ENCODE assay signal across 15 mouse cellular contexts in the genomic region with DNA sequence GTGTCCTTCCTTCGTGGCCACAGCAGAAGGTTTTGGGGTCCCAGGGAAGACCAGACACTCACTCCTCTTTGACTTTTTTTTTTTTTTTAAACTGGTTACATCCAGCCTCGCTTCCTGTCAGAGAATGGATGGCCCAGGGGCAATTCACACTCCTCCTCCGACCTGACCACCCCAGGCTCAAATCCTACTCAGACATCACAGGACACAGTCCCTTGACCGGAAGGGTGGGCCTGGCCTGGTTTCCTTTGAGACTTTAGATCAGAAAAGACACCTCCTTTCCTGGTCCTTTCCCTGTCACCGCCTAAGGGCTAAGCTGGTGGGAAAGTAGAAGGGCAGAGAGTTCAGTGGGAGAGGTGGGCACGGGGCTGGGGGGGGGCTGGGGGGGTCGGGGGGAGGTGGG. TPM values are rescaled to one million over a fixed set of nuclear protein-coding genes. Genes with fewer than 3 reads are reported as not detected.
DNase-seq lines count a peak whose midpoint lies in the region; ATAC-seq and TF ChIP-seq lines count a peak whose summit lies in the region.
"Had no signal": no experiment of that assay in that cellular context is flagged by ENCODE, and none has a peak within 500 bp of the region (broad histone marks: within the 10 kb centered on the region; RNA-seq: fewer than 3 reads in every experiment).

No protein-coding gene starts in this region.

- no peak overlapping the region for H3K4me3 ChIP-seq in forebrain, embryonic 13.5 days
- H3K4me3 ChIP-seq in forebrain, postnatal 0 days (ENCODE audit: low read depth, low read length) = no peak overlapping the region
- H3K4me3 ChIP-seq in ES-E14 (ENCODE audit: insufficient read depth in 1 of 2, low read depth in 1 of 2, low read length in 2 of 2, poor library complexity in 1 of 2, severe bottlenecking in 1 of 2) = no peak overlapping the region
- H3K4me3 ChIP-seq in heart, embryonic 14.5 days (ENCODE audit: control insufficient read depth in 1 of 2, insufficient read depth in 1 of 2, low read depth in 1 of 2, low read length in 2 of 2) = no peak overlapping the region
- H3K4me3 ChIP-seq in limb, embryonic 10.5 days = no peak overlapping the region
- H3K4me3 ChIP-seq: forebrain, embryonic 15.5 days; liver, embryonic 12.5 days; neural tube, embryonic 15.5 days had no signal

- in situ Hi-C loops in ES-E14 (cut with MboI; ENCODE audit: low sequenced_read_pairs in 2 of 2, unreplicated experiment in 2 of 2) = no loop called here

- ATAC-seq in forebrain, embryonic 13.5 days = no peak
- no peak for ATAC-seq in forebrain, postnatal 0 days
- ATAC-seq in heart, embryonic 14.5 days (ENCODE audit: insufficient number of reproducible peaks, insufficient read depth, low FRiP score, low read depth) = no peak
- ATAC-seq: liver, embryonic 12.5 days; Patski had no signal

- DNase-seq in forebrain, postnatal 0 days = no peak
- no peak for DNase-seq in ES-E14 (ENCODE audit: low read depth, low spot score)
- no peak for DNase-seq in limb, embryonic 10.5 days (ENCODE audit: low spot score)
- no peak for DNase-seq in left cerebral cortex, adult 18-20 months (ENCODE audit: low spot score in 2 of 2)
- no peak for DNase-seq in left cerebral cortex, postnatal 25 days (ENCODE audit: low spot score in 2 of 2)
- no peak for DNase-seq in left cerebral cortex, postnatal 14 days (ENCODE audit: low spot score in 2 of 2)
- DNase-seq: adrenal gland, postnatal 36 days; cerebellum, adult 8-10 months had no signal

- 0 out of 2 replicates have a peak overlapping the region, but pooled peaks have one; percentile 8 for H3K9ac ChIP-seq in forebrain, embryonic 13.5 days
- no peak overlapping the region for H3K9ac ChIP-seq in forebrain, postnatal 0 days
- H3K9ac ChIP-seq in ES-E14 (ENCODE audit: insufficient read depth, low read depth, low read length, poor library complexity, severe bottlenecking) = no peak overlapping the region
- H3K9ac ChIP-seq in heart, embryonic 14.5 days (ENCODE audit: low read length) = no peak overlapping the region
- H3K9ac ChIP-seq: forebrain, embryonic 15.5 days; liver, embryonic 12.5 days; neural tube, embryonic 15.5 days had no signal

- H3K9me3 ChIP-seq in forebrain, embryonic 13.5 days (replicated peaks) = no peaks in the 10 kb centered on the region
- H3K9me3 ChIP-seq in forebrain, postnatal 0 days (ENCODE audit: low read length) = no peaks in the 10 kb centered on the region
- H3K9me3 ChIP-seq in ES-E14 (ENCODE audit: control insufficient read depth, insufficient read depth, low read depth, low read length) = no peaks in the 10 kb centered on the region
- H3K9me3 ChIP-seq in heart, embryonic 14.5 days (ENCODE audit: control insufficient read depth, low read length) = no peaks in the 10 kb centered on the region
- H3K9me3 ChIP-seq in limb, embryonic 10.5 days (replicated peaks) = no peaks in the 10 kb centered on the region
- H3K9me3 ChIP-seq: forebrain, embryonic 15.5 days; liver, embryonic 12.5 days; neural tube, embryonic 15.5 days had no signal

- no peak for TF ChIP-seq CTCF in forebrain, postnatal 0 days (IDR thresholded peaks at IDR 0.05; ENCODE audit: low read depth)

- H3K4me2 ChIP-seq in forebrain, embryonic 13.5 days = no peak overlapping the region
- no peak overlapping the region for H3K4me2 ChIP-seq in forebrain, postnatal 0 days (ENCODE audit: low read depth)
- no peak overlapping the region for H3K4me2 ChIP-seq in heart, embryonic 14.5 days (ENCODE audit: low read length)
- H3K4me2 ChIP-seq: forebrain, embryonic 15.5 days; liver, embryonic 12.5 days; midbrain, embryonic 11.5 days; neural tube, embryonic 15.5 days had no signal

- no peaks in the 10 kb centered on the region for H3K36me3 ChIP-seq in forebrain, embryonic 13.5 days (ENCODE audit: poor library complexity, severe bottlenecking)
- H3K36me3 ChIP-seq in forebrain, postnatal 0 days (ENCODE audit: insufficient read depth) = no peaks in the 10 kb centered on the region
- H3K36me3 ChIP-seq in ES-E14 (ENCODE audit: control insufficient read depth, insufficient read depth, low read length, poor library complexity, severe bottlenecking) = no peaks in the 10 kb centered on the region; the same call in 1 of the 2 replicates
- no peaks in the 10 kb centered on the region for H3K36me3 ChIP-seq in heart, embryonic 14.5 days (ENCODE audit: control insufficient read depth, insufficient read depth, low read length)
- H3K36me3 ChIP-seq in limb, embryonic 10.5 days = no peaks in the 10 kb centered on the region
- H3K36me3 ChIP-seq: forebrain, embryonic 15.5 days; liver, embryonic 12.5 days; neural tube, embryonic 15.5 days had no signal

- WGBS in forebrain, embryonic 13.5 days = 61% methylated on average over 6 of the region's 7 CpGs
- WGBS in forebrain, postnatal 0 days = 58% methylated on average over 7 of the region's 7 CpGs
- WGBS in heart, embryonic 14.5 days = 39% methylated on average over 7 of the region's 7 CpGs
- 28% methylated on average over 7 of the region's 7 CpGs for WGBS in limb, embryonic 10.5 days

- H3K4me1 ChIP-seq in forebrain, embryonic 13.5 days = peaks cover 20% of the 10 kb centered on the region
- H3K4me1 ChIP-seq in forebrain, postnatal 0 days (ENCODE audit: insufficient read depth) = no peaks in the 10 kb centered on the region
- H3K4me1 ChIP-seq in ES-E14 (ENCODE audit: control insufficient read depth in 2 of 2, insufficient read depth in 2 of 2, low read length in 2 of 2, poor library complexity in 1 of 2) = peaks cover 14 to 28% of the 10 kb centered on the region in 2 experiments
- peaks cover 8 to 11% of the 10 kb centered on the region in 2 experiments for H3K4me1 ChIP-seq in heart, embryonic 14.5 days (ENCODE audit: control insufficient read depth in 2 of 2, insufficient read depth in 2 of 2, low read length in 2 of 2)
- H3K4me1 ChIP-seq in limb, embryonic 10.5 days = peaks cover 14% of the 10 kb centered on the region
- H3K4me1 ChIP-seq: liver, embryonic 12.5 days had no signal

- no peaks in the 10 kb centered on the region for H3K27me3 ChIP-seq in forebrain, embryonic 13.5 days
- no peaks in the 10 kb centered on the region for H3K27me3 ChIP-seq in forebrain, postnatal 0 days (ENCODE audit: insufficient read depth, low read length)
- H3K27me3 ChIP-seq in heart, embryonic 14.5 days (ENCODE audit: control insufficient read depth, insufficient read depth, low read length) = no peaks in the 10 kb centered on the region
- no peaks in the 10 kb centered on the region for H3K27me3 ChIP-seq in limb, embryonic 10.5 days (ENCODE audit: low read depth, poor library complexity, severe bottlenecking)
- H3K27me3 ChIP-seq: forebrain, embryonic 15.5 days; liver, embryonic 12.5 days; neural tube, embryonic 15.5 days; Patski had no signal

- no peak overlapping the region for H3K27ac ChIP-seq in forebrain, embryonic 13.5 days
- H3K27ac ChIP-seq in forebrain, postnatal 0 days (ENCODE audit: low read depth, low read length) = no peak overlapping the region
- peak overlapping the region; percentile 93 for H3K27ac ChIP-seq in ES-E14 (ENCODE audit: insufficient read depth, low read depth, low read length, poor library complexity, severe bottlenecking)
- peak overlapping the region; percentile 10 to 53; a peak in 3 of 4 replicates for H3K27ac ChIP-seq in heart, embryonic 14.5 days (replicated peaks in 1 of 2; ENCODE audit: control insufficient read depth in 1 of 2, insufficient read depth in 1 of 2, low read depth in 2 of 2, low read length in 2 of 2)
- H3K27ac ChIP-seq in limb, embryonic 10.5 days = peak overlapping the region; percentile 68
- H3K27ac ChIP-seq: liver, embryonic 12.5 days had no signal

- intact Hi-C loops in left cerebral cortex, postnatal 25 days (cut with DNase I) = no loop called here
- intact Hi-C loops in left cerebral cortex, postnatal 14 days (cut with DNase I) = no loop called here

TF ChIP-seq in ES-E14, 5 proteins besides CTCF, POLR2A, EP300 and RAD21:
- TF ChIP-seq ZNF384 (IDR thresholded peaks at IDR 0.05; ENCODE audit: low read depth, low read length) (peak; percentile 75), CHD2 (IDR thresholded peaks at IDR 0.05; ENCODE audit: low read depth, low read length) (no peak)
TF ChIP-seq in ES-E14: peak in this region for 1.

RNA-seq across cellular contexts. Expression of gene Arl4d, which starts 14.6 kb away (rescaled TPM):
- 32.5 and 40.6 TPM in 2 replicates for polyA plus RNA-seq in forebrain, embryonic 13.5 days (2015; fragmentation: Nextera tagmentation; extraction: Ambion mirVana)
- total RNA-seq in forebrain, postnatal 0 days (2014; rRNA removed) = 22.5 and 28.3 TPM in 2 replicates
- 13.4 and 15.7 TPM in 2 replicates for polyA plus RNA-seq in forebrain, postnatal 0 days (2015; fragmentation: Nextera tagmentation; extraction: Ambion mirVana)
- 11.2 and 13.8 TPM in 2 replicates for total RNA-seq in ES-E14 (2012; rRNA removed)
- polyA plus RNA-seq in heart, embryonic 14.5 days (2014; fragmentation: Nextera tagmentation; extraction: Ambion mirVana) = 6.2 and 6.7 TPM in 2 replicates
- 1.9 and 2.4 TPM in 2 replicates for polyA plus RNA-seq in limb, embryonic 10.5 days (2016; fragmentation: Nextera tagmentation; extraction: Ambion mirVana)
- 10 to 100 TPM; 34.7 to 37.2 TPM for total RNA-seq in left cerebral cortex, adult 18-20 months (2021)
- total RNA-seq in left cerebral cortex, postnatal 25 days (2021) = 10 to 100 TPM; 23.9 to 32.1 TPM
- total RNA-seq in left cerebral cortex, postnatal 14 days (2021) = 10 to 100 TPM; 23.2 to 39.8 TPM

RNA-seq across cellular contexts. Expression of gene Dhx8, which starts 52.8 kb away (rescaled TPM):
- 39.2 and 44.8 TPM in 2 replicates for polyA plus RNA-seq in forebrain, embryonic 13.5 days (2015; fragmentation: Nextera tagmentation; extraction: Ambion mirVana)
- 26.5 and 33.3 TPM in 2 replicates for total RNA-seq in forebrain, postnatal 0 days (2014; rRNA removed)
- 18.8 and 25.0 TPM in 2 replicates for polyA plus RNA-seq in forebrain, postnatal 0 days (2015; fragmentation: Nextera tagmentation; extraction: Ambion mirVana)
- 43.6 and 51.7 TPM in 2 replicates for total RNA-seq in ES-E14 (2012; rRNA removed)
- 18.5 and 21.2 TPM in 2 replicates for polyA plus RNA-seq in heart, embryonic 14.5 days (2014; fragmentation: Nextera tagmentation; extraction: Ambion mirVana)
- polyA plus RNA-seq in limb, embryonic 10.5 days (2016; fragmentation: Nextera tagmentation; extraction: Ambion mirVana) = 51.7 and 60.5 TPM in 2 replicates
- 10 to 100 TPM; 35.5 to 37.2 TPM for total RNA-seq in left cerebral cortex, adult 18-20 months (2021)
- 10 to 100 TPM; 38.2 to 39.3 TPM for total RNA-seq in left cerebral cortex, postnatal 25 days (2021)
- total RNA-seq in left cerebral cortex, postnatal 14 days (2021) = 10 to 100 TPM; 34.6 to 34.9 TPM

RNA-seq across cellular contexts. Expression of gene Rdm1, which starts 52.9 kb away (rescaled TPM):
- 48.9 and 52.6 TPM in 2 replicates for polyA plus RNA-seq in forebrain, embryonic 13.5 days (2015; fragmentation: Nextera tagmentation; extraction: Ambion mirVana)
- 4.4 and 5.2 TPM in 2 replicates for total RNA-seq in forebrain, postnatal 0 days (2014; rRNA removed)
- 8.6 and 9.0 TPM in 2 replicates for polyA plus RNA-seq in forebrain, postnatal 0 days (2015; fragmentation: Nextera tagmentation; extraction: Ambion mirVana)
- total RNA-seq in ES-E14 (2012; rRNA removed) = 81.1 and 99.0 TPM in 2 replicates
- 42.4 and 48.4 TPM in 2 replicates for polyA plus RNA-seq in heart, embryonic 14.5 days (2014; fragmentation: Nextera tagmentation; extraction: Ambion mirVana)
- 18.7 and 22.3 TPM in 2 replicates for polyA plus RNA-seq in limb, embryonic 10.5 days (2016; fragmentation: Nextera tagmentation; extraction: Ambion mirVana)
- total RNA-seq in left cerebral cortex, adult 18-20 months (2021) = 10 to 100 TPM in 1 of 2 experiments, 1 to 10 TPM in 1; 9.0 to 11.0 TPM
- 1 to 10 TPM; 6.0 to 7.2 TPM for total RNA-seq in left cerebral cortex, postnatal 25 days (2021)
- 1 to 10 TPM; 4.3 to 4.9 TPM for total RNA-seq in left cerebral cortex, postnatal 14 days (2021)

Comparison
In these comparisons a context has a peak if more than half of its experiments do, and no peak if none do; other contexts are left out.
1. H3K27ac ChIP-seq: peak in ES-E14 (single experiment), heart, embryonic 14.5 days (2 of 2) and limb, embryonic 10.5 days (single experiment); none in forebrain, embryonic 13.5 days (single experiment) and forebrain, postnatal 0 days (single experiment).